Mouse (Mus musculus): ENCODE results near the gene Gtf3c5. TPM values are rescaled to one million over a fixed set of nuclear protein-coding genes. Genes with fewer than 3 reads are reported as not detected.

Gene Gtf3c5
- polyA plus RNA-seq, 1 experiment from 2014 or later = 31.8 TPM

DNA sequence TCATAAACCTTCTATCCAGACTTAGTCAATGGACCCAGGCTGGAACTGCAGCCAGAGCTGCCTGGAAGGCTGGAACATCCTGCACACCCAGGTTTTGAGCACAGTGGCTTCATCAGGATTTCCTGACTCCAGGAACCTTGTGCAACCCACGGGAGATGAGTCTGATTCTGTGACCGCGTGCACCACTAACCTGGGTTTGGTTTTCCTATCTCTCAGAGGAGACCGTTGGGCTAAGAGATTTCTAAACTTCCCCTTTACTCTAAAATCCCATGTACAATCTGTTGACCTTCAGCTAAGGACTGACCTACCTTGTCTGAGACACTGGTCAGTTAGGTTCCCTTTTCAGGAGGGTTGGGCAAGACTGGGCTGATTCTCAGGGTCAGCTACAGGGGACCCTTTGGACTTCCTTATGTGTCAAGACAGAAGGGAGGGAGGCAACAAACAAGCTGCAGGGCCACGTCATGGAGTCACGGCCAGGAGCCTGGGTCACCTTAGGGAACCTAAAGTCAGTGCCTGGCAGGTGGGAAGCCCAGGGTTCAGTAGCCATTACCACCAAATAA is 35.3 kb upstream of the Gtf3c5 start:
- H3K9ac ChIP-seq = no peak overlapping the region
- H3K4me2 ChIP-seq (replicated peaks) = no peak overlapping the region
- H3K36me3 ChIP-seq = no peaks in the 10 kb centered on the region
- peaks cover 8% of the 10 kb centered on the region for H3K27me3 ChIP-seq (replicated peaks)
- H3K27ac ChIP-seq = no peak overlapping the region
- no peak overlapping the region for H3K4me3 ChIP-seq (replicated peaks)
- ATAC-seq = no peak
- no peaks in the 10 kb centered on the region for H3K9me3 ChIP-seq
- 0 out of 2 replicates have a peak, but pooled peaks cover 3% of the 10 kb centered on the region for H3K4me1 ChIP-seq (replicated peaks)
- WGBS = 78% methylated on average over 6 of the region's 6 CpGs

DNA sequence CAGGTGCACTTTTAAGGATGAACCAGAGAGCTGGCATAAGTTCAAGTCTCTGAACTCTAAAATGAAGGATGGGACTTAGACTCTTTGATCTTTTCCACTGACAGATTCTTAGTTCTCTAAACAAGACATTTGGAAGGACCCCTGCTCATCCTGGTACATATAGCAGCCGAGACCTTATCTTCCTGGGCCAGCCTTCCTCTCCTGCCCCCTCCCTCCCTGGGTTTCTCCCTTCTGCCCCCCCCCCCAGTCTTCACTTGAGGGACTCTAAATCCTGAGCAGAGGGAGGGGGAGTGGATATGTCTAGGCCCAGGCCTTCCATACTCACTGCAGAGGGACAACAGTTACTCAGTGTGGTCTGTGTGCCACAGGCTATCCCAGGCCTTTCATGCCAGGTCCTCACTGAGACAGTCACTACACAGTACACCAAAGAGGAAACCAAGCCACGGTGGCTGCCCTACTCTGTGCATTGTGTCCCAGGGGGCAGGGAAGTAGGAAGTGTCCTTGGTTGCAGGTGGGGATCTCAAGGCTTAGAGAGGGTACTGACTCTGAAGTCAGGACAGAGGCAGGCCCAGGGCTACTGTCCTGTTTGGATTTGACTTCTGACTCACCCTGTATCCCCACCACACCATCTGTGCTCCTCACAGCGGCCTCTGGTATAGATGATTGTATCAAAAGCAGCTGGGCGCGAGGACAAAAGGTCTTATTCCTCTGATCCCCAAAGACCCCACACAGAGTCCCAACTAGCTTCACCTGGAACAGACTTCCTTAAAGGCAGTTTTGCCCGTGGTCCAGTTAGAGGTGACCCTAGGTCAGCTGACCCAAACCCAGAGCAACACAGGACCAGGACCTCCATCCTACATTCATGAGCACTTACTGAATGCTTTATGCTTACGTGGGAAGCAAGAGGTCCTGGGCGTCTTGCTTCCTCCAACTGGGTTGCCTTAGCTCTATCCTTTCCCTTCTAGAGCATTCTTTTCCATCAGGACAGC is 34.2 kb upstream of the Gtf3c5 start:
- no peak overlapping the region for H3K27ac ChIP-seq
- peaks cover 8% of the 10 kb centered on the region for H3K27me3 ChIP-seq (replicated peaks)
- H3K4me3 ChIP-seq (replicated peaks) = no peak overlapping the region
- 0 out of 2 replicates have a peak, but pooled peaks cover 3% of the 10 kb centered on the region for H3K4me1 ChIP-seq (replicated peaks)
- H3K4me2 ChIP-seq (replicated peaks) = no peak overlapping the region
- H3K9me3 ChIP-seq = no peaks in the 10 kb centered on the region
- ATAC-seq = no peak; the same call in 1 of the 2 replicates
- H3K36me3 ChIP-seq = no peaks in the 10 kb centered on the region
- WGBS = 76% methylated on average over 8 of the region's 8 CpGs
- no peak overlapping the region for H3K9ac ChIP-seq

DNA sequence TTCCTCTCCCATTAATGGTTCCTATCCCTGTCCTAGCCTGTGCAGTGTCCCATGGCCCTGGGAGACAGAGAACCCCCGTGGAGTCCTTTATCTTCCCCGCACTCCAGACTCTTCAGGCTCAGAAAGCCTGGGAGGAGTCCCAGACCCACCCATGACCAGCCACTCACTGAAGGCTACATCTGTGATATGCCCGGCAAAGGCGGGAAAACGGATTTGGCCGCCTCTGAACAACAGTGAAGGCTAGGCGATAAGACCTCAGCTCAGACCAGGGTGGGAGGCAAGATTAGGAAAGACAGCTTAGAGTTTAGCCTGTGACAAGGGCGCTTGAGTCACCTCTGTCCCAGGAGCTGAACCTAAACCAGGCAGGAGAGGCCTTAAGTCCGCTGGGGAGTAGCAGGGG is 33.3 kb upstream of the Gtf3c5 start:
- Histone ChIP-seq H3K9me3 (no peaks in the 10 kb centered on the region), H3K4me1 (replicated peaks) (no peaks in the 10 kb centered on the region), H3K36me3 (no peaks in the 10 kb centered on the region), H3K27me3 (replicated peaks) (peaks cover 8% of the 10 kb centered on the region), H3K9ac (no peak overlapping the region), H3K4me2 (replicated peaks) (no peak overlapping the region), H3K4me3 (replicated peaks) (no peak overlapping the region), H3K27ac (no peak overlapping the region)
- peak; percentile 47 for ATAC-seq
- 77% methylated on average over 9 of the region's 9 CpGs for WGBS

DNA sequence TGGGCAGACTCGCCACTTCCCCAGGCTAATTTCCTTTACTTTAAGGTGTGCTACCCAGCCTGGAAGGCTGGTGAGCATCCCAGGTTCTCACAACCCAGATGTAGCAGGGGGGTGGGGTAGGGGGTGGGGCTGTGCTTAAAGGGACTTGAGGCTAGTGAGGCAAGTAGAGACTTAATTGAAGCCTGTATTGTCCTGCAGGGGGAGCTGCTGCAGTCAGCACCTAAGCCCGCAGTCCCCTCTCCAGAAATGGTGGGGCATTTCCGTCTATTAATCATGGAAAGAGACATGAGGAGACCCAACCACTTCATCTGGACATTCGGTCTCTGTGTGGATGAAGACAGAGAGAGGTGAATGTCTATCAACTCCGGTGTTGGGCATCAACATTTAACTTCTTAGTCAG is 32.8 kb upstream of the Gtf3c5 start:
- Histone ChIP-seq H3K27ac (no peak overlapping the region), H3K36me3 (no peaks in the 10 kb centered on the region), H3K9me3 (no peaks in the 10 kb centered on the region), H3K4me3 (replicated peaks) (no peak overlapping the region), H3K4me2 (replicated peaks) (no peak overlapping the region), H3K9ac (no peak overlapping the region), H3K27me3 (replicated peaks) (peaks cover 8% of the 10 kb centered on the region), H3K4me1 (replicated peaks) (no peaks in the 10 kb centered on the region)
- no peak for ATAC-seq
- 43% methylated on average over 5 of the region's 5 CpGs for WGBS

GRCm38 (mm10) chr2:28613599-28613998 is 30.0 kb upstream of the Gtf3c5 start:
- no peak overlapping the region for H3K9ac ChIP-seq
- no peak overlapping the region for H3K27ac ChIP-seq
- ATAC-seq = no peak
- WGBS = 90% methylated on average over 10 of the region's 10 CpGs
- H3K9me3 ChIP-seq = no peaks in the 10 kb centered on the region
- H3K27me3 ChIP-seq (replicated peaks) = no peaks in the 10 kb centered on the region
- H3K4me2 ChIP-seq (replicated peaks) = no peak overlapping the region
- H3K4me3 ChIP-seq (replicated peaks) = no peak overlapping the region
- H3K4me1 ChIP-seq (replicated peaks) = no peaks in the 10 kb centered on the region
- no peaks in the 10 kb centered on the region for H3K36me3 ChIP-seq

GRCm38 (mm10) chr2:28612436-28613063 is 29.0 kb upstream of the Gtf3c5 start:
- no peak overlapping the region for H3K4me2 ChIP-seq (replicated peaks)
- H3K36me3 ChIP-seq = no peaks in the 10 kb centered on the region
- no peaks in the 10 kb centered on the region for H3K9me3 ChIP-seq
- no peak for ATAC-seq
- no peaks in the 10 kb centered on the region for H3K27me3 ChIP-seq (replicated peaks)
- H3K9ac ChIP-seq = no peak overlapping the region
- whole genome bisulfite sequencing = 66% methylated on average over 10 of the region's 10 CpGs
- no peak overlapping the region for H3K27ac ChIP-seq
- no peak overlapping the region for H3K4me3 ChIP-seq (replicated peaks)
- peaks cover 3% of the 10 kb centered on the region; the same call in 1 of the 2 replicates for H3K4me1 ChIP-seq (replicated peaks)

GRCm38 (mm10) chr2:28611407-28611787 is 27.8 kb upstream of the Gtf3c5 start:
- H3K4me2 ChIP-seq (replicated peaks) = no peak overlapping the region
- H3K4me1 ChIP-seq (replicated peaks) = peaks cover 4% of the 10 kb centered on the region; the same call in 1 of the 2 replicates
- no peak for ATAC-seq
- H3K9me3 ChIP-seq = no peaks in the 10 kb centered on the region
- H3K36me3 ChIP-seq = no peaks in the 10 kb centered on the region
- 88% methylated on average over 17 of the region's 17 CpGs for WGBS
- no peaks in the 10 kb centered on the region for H3K27me3 ChIP-seq (replicated peaks)
- no peak overlapping the region for H3K4me3 ChIP-seq (replicated peaks)
- no peak overlapping the region for H3K9ac ChIP-seq
- no peak overlapping the region for H3K27ac ChIP-seq

DNA sequence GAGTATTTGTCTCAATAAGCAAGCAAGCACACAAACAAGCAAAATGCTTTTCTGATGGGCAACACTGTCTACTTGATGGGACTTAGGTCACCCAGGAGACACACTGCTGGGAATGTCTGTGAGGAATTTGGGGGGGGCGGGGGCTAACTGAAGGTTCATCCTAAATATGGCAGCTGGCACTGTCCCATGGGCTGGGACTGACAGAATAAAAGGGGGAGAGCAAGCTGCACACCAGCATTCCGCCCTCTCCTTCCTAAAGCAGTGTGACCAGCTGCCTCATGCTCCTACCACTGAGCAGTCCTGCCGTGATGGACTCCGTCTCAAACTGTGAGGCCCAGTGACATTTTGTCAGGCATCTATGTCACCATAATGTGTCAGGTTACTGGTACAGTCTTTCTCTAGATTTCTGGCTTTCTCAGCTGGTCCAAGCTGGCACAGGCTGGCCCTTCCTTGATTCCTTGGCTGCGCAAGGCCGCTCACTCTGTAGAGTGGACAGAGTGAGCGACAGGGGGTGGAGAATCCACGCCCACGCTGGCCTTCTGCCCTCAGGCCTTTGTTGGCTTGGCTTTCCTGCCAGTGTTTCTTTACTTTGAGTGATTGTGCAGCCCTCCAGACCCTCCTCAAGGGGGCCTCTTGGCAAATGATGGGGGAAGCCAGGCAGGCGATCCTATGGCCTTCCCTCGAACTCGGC is 27.3 kb upstream of the Gtf3c5 start:
- ATAC-seq = no peak
- H3K27me3 ChIP-seq (replicated peaks) = no peaks in the 10 kb centered on the region
- H3K9me3 ChIP-seq = no peaks in the 10 kb centered on the region
- H3K4me1 ChIP-seq (replicated peaks) = peaks cover 4% of the 10 kb centered on the region; the same call in 1 of the 2 replicates
- H3K9ac ChIP-seq = no peak overlapping the region
- H3K4me3 ChIP-seq (replicated peaks) = no peak overlapping the region
- 82% methylated on average over 12 of the region's 12 CpGs for WGBS
- H3K4me2 ChIP-seq (replicated peaks) = no peak overlapping the region
- H3K27ac ChIP-seq = no peak overlapping the region
- no peaks in the 10 kb centered on the region for H3K36me3 ChIP-seq

- Histone ChIP-seq H3K4me1 (replicated peaks) (peaks cover 4% of the 10 kb centered on the region; the same call in 1 of the 2 replicates), H3K4me2 (replicated peaks) (no peak overlapping the region), H3K27me3 (replicated peaks) (no peaks in the 10 kb centered on the region), H3K4me3 (replicated peaks) (no peak overlapping the region), H3K9me3 (no peaks in the 10 kb centered on the region), H3K27ac (no peak overlapping the region), H3K9ac (no peak overlapping the region), H3K36me3 (no peaks in the 10 kb centered on the region)
- ATAC-seq = no peak
- WGBS = 76% methylated on average over 10 of the region's 10 CpGs
Measured at GRCm38 (mm10) chr2:28609851-28610250, 26.3 kb upstream of the Gtf3c5 start.

DNA sequence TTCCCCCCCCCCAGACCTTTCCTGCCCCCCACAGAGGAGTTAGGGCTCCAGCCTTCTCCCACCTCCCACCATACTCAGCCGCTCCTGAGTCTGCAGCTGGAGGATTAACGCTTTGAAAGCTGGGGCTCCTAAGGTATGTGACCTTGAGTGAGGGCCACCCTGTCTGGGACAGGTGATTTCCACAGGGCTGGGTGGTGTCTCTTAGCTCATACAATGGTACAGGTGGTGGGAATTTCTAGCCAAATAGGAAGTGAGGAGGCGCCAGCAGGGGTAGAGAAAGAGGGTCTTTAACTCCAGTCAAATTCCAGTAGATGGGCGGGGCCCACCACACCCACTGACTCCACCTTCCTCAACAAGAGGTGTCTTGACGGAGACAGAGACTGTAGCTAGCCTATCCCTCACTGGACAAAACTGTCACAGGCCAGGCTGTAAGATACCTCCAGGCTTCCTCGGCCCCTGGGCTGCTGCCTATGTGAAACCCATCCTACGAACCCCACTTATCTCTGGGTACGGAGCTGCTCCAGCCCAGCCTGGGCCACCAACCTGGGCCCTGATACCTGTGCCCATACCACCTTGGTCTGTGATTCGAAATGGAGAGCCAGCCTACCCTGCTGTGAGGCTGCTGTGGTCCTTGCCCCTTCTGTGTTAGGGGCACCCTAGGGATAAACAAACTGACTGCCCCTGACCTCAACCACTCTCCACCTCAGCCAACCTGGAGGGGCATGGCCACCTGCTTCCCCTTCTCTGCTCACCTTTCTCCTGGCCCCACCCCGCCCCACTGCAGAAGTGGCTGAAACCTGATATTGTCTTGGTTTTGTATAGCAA is 24.0 kb upstream of the Gtf3c5 start:
- 0 out of 2 replicates have a peak, but pooled peaks have one; percentile 45 for ATAC-seq
- no peak overlapping the region for H3K9ac ChIP-seq

GRCm38 (mm10) chr2:28606601-28607340 is 23.2 kb upstream of the Gtf3c5 start:
- Histone ChIP-seq H3K27me3 (replicated peaks) (no peaks in the 10 kb centered on the region), H3K27ac (no peak overlapping the region), H3K36me3 (no peaks in the 10 kb centered on the region), H3K4me1 (replicated peaks) (peaks cover 4% of the 10 kb centered on the region; the same call in 1 of the 2 replicates), H3K9ac (no peak overlapping the region), H3K4me3 (replicated peaks) (no peak overlapping the region), H3K9me3 (no peaks in the 10 kb centered on the region), H3K4me2 (replicated peaks) (no peak overlapping the region)
- ATAC-seq = peak; percentile 34; the same call in 1 of the 2 replicates
- 62% methylated on average over 8 of the region's 8 CpGs for WGBS

More for the DNA sequence above, 24.0 kb upstream of the Gtf3c5 start:
- Histone ChIP-seq H3K4me3 (replicated peaks) (no peak overlapping the region), H3K27ac (no peak overlapping the region), H3K9me3 (no peaks in the 10 kb centered on the region), H3K27me3 (replicated peaks) (no peaks in the 10 kb centered on the region), H3K36me3 (no peaks in the 10 kb centered on the region), H3K4me1 (replicated peaks) (peaks cover 4% of the 10 kb centered on the region; the same call in 1 of the 2 replicates), H3K4me2 (replicated peaks) (no peak overlapping the region)
- 43% methylated on average over 10 of the region's 10 CpGs for WGBS
